Comparison of ENCODE assay signal across 9 mouse cellular contexts in the genomic region with DNA sequence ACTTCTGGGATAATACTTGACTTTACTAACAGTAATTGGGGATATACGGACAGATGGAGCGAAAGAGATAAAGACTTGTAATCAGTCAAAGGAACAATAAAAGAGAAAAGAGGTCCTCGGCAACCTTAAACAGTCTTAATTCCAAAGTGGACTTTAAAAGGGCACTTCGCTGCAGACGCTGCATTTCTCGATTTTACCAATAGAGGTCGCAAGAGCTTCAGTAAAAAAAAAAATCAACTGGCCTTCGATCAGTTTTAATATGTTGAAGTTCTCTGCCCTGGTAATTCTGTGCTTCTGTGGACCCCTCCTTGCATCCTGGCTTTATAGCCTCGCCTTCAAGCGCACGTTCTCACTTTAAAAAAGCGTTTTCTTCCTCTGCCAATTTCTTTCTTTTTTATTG. TPM values are rescaled to one million over a fixed set of nuclear protein-coding genes. Genes with fewer than 3 reads are reported as not detected.
A peak's percentile ranks its signal among the peaks of the same experiment; 100 is the strongest.
DNase-seq lines count a peak whose midpoint lies in the region; ATAC-seq and TF ChIP-seq lines count a peak whose summit lies in the region.
"Had no signal": no experiment of that assay in that cellular context is flagged by ENCODE, and none has a peak within 500 bp of the region (broad histone marks: within the 10 kb centered on the region; RNA-seq: fewer than 3 reads in every experiment).

No protein-coding gene starts in this region.

- no peaks in the 10 kb centered on the region for H3K9me3 ChIP-seq in liver, embryonic 12.5 days (replicated peaks)
- H3K9me3 ChIP-seq: heart, embryonic 13.5 days had no signal

- H3K4me2 ChIP-seq in liver, embryonic 12.5 days, result no peak overlapping the region

- WGBS in liver, adult 2 months, result under 1% methylated on average over 12 of the region's 12 CpGs
- WGBS in liver, embryonic 12.5 days (ENCODE audit: insufficient replicate concordance), result 4% methylated on average over 12 of the region's 12 CpGs

- peaks cover 6% of the 10 kb centered on the region for H3K4me1 ChIP-seq in liver, adult 2 months (ENCODE audit: control insufficient read depth, insufficient read depth, low read length)
- 0 out of 2 replicates have a peak, but pooled peaks cover 7% of the 10 kb centered on the region for H3K4me1 ChIP-seq in liver, embryonic 12.5 days

- intact Hi-C loops in left cerebral cortex, postnatal 25 days (cut with DNase I), result loop anchor here (1.0 to 2.0 kb wide), 2 partner anchors 118 to 282 kb away; no protein-coding TSS in a partner anchor

- no peak overlapping the region for H3K27ac ChIP-seq in liver, adult 2 months (replicated peaks; ENCODE audit: insufficient read depth, low read depth, low read length)
- H3K27ac ChIP-seq in liver, embryonic 12.5 days, result no peak overlapping the region
- H3K27ac ChIP-seq: heart, embryonic 13.5 days had no signal

- no peaks in the 10 kb centered on the region for H3K36me3 ChIP-seq in liver, adult 2 months (ENCODE audit: control insufficient read depth, insufficient read depth, low read length)
- no peaks in the 10 kb centered on the region for H3K36me3 ChIP-seq in liver, embryonic 12.5 days
- H3K36me3 ChIP-seq: heart, embryonic 13.5 days had no signal

- no peaks in the 10 kb centered on the region for H3K79me2 ChIP-seq in liver, adult 2 months (ENCODE audit: control insufficient read depth, insufficient read depth, low read length)

- DNase-seq in CD4-positive, CD25-positive, alpha-beta regulatory T cell, adult 2 months (ENCODE audit: low read depth, low spot score), result peak; percentile 43
- peak; percentile 40 for DNase-seq in liver, adult 2 months (ENCODE audit: extremely low read depth, low read depth, low spot score)
- peak; percentile 61 for DNase-seq in brain, adult 2 months (ENCODE audit: low read depth, low spot score)
- DNase-seq in left cerebral cortex, postnatal 25 days (ENCODE audit: low spot score in 2 of 2), result peak; percentile 42 to 52
- peak; percentile 76 for DNase-seq in retina, postnatal 1 day

- peaks cover 5% of the 10 kb centered on the region; the same call in 1 of the 2 replicates for H3K27me3 ChIP-seq in liver, adult 2 months (ENCODE audit: control insufficient read depth, insufficient read depth, low read length)
- peaks cover 43% of the 10 kb centered on the region for H3K27me3 ChIP-seq in liver, embryonic 12.5 days (replicated peaks)

- TF ChIP-seq CTCF in liver, adult 2 months (IDR thresholded peaks at IDR 0.05; ENCODE audit: low read depth, low read length), result peak; percentile 35; the same call in 1 of the 2 replicates

- no peak overlapping the region for H3K4me3 ChIP-seq in liver, adult 2 months (ENCODE audit: insufficient read depth, low read depth, low read length)
- no peak overlapping the region for H3K4me3 ChIP-seq in liver, embryonic 12.5 days

- no peak overlapping the region for H3K9ac ChIP-seq in liver, adult 2 months (ENCODE audit: low read depth, low read length)
- no peak overlapping the region for H3K9ac ChIP-seq in liver, embryonic 12.5 days
- H3K9ac ChIP-seq: heart, embryonic 13.5 days had no signal

- ATAC-seq in CD4-positive, CD25-positive, alpha-beta regulatory T cell, adult 4 months, result no peak
- ATAC-seq in liver, embryonic 12.5 days, result no peak
- ATAC-seq in granulocyte monocyte progenitor cell, adult 5-6 weeks (replicated peaks; ENCODE audit: poor library complexity, severe bottlenecking), result peak; percentile 27; the same call in 1 of the 2 replicates

- TF ChIP-seq POLR2A in liver, adult 2 months (IDR thresholded peaks at IDR 0.05; ENCODE audit: extremely low read depth, insufficient read depth, low read length), result no peak

RNA-seq across cellular contexts. Expression of a gene that starts 0.7 kb away (rescaled TPM):
- polyA plus RNA-seq in CD4-positive, CD25-positive, alpha-beta regulatory T cell, adult 4 months (2017; shearing (Covaris generic)), result not detected
- not detected in 2 replicates for total RNA-seq in liver, adult 2 months (2014; rRNA removed)
- polyA plus RNA-seq in liver, adult 2 months (2012; rRNA removed), result not detected in 2 replicates
- polyA plus RNA-seq in liver, embryonic 12.5 days (2016; fragmentation: Nextera tagmentation; extraction: Ambion mirVana), result 0.16 and 0.21 TPM in 2 replicates
- total RNA-seq in granulocyte monocyte progenitor cell, adult 5-6 weeks (2014; fragmentation: Nextera tagmentation), result not detected in 2 replicates
- total RNA-seq in granulocyte monocyte progenitor cell, adult 5-6 weeks (2017), result not detected in 2 replicates
- 1 to 10 TPM; 3.1 TPM for total RNA-seq in left cerebral cortex, postnatal 25 days (2021)

RNA-seq across cellular contexts. Expression of a gene that starts 26.1 kb away (rescaled TPM):
- polyA plus RNA-seq in CD4-positive, CD25-positive, alpha-beta regulatory T cell, adult 4 months (2017; shearing (Covaris generic)), result under 1 TPM in 1 of 2 experiments, not detected in 1; 0.13 TPM
- 0.37 and 0.54 TPM in 2 replicates for total RNA-seq in liver, adult 2 months (2014; rRNA removed)
- 0.07 and 0.09 TPM in 2 replicates for polyA plus RNA-seq in liver, adult 2 months (2012; rRNA removed)
- polyA plus RNA-seq in liver, embryonic 12.5 days (2016; fragmentation: Nextera tagmentation; extraction: Ambion mirVana), result 0.85 and 0.87 TPM in 2 replicates
- not detected in 2 replicates for total RNA-seq in granulocyte monocyte progenitor cell, adult 5-6 weeks (2014; fragmentation: Nextera tagmentation)
- total RNA-seq in granulocyte monocyte progenitor cell, adult 5-6 weeks (2017), result not detected in 2 replicates
- total RNA-seq in left cerebral cortex, postnatal 25 days (2021), result under 1 TPM; 0.39 to 0.66 TPM

RNA-seq across cellular contexts. Expression of a gene that starts 38.0 kb away (rescaled TPM):
- not detected for polyA plus RNA-seq in CD4-positive, CD25-positive, alpha-beta regulatory T cell, adult 4 months (2017; shearing (Covaris generic))
- under 0.01 TPM in 1 of 2 replicates, not detected in the other for total RNA-seq in liver, adult 2 months (2014; rRNA removed)
- polyA plus RNA-seq in liver, adult 2 months (2012; rRNA removed), result 0.02 and 0.04 TPM in 2 replicates
- polyA plus RNA-seq in liver, embryonic 12.5 days (2016; fragmentation: Nextera tagmentation; extraction: Ambion mirVana), result 0.04 TPM in 1 of 2 replicates, not detected in the other
- not detected in 2 replicates for total RNA-seq in granulocyte monocyte progenitor cell, adult 5-6 weeks (2014; fragmentation: Nextera tagmentation)
- total RNA-seq in granulocyte monocyte progenitor cell, adult 5-6 weeks (2017), result not detected in 2 replicates
- not detected for total RNA-seq in left cerebral cortex, postnatal 25 days (2021)
- polyA plus RNA-seq: heart, embryonic 13.5 days had no signal

RNA-seq across cellular contexts. Expression of a gene that starts 56.9 kb away (rescaled TPM):
- polyA plus RNA-seq in CD4-positive, CD25-positive, alpha-beta regulatory T cell, adult 4 months (2017; shearing (Covaris generic)), result 1 to 10 TPM; 4.5 to 4.7 TPM
- total RNA-seq in liver, adult 2 months (2014; rRNA removed), result 103 and 119 TPM in 2 replicates
- 66.4 and 73.2 TPM in 2 replicates for polyA plus RNA-seq in liver, adult 2 months (2012; rRNA removed)
- 10.7 and 13.7 TPM in 2 replicates for polyA plus RNA-seq in liver, embryonic 12.5 days (2016; fragmentation: Nextera tagmentation; extraction: Ambion mirVana)
- total RNA-seq in granulocyte monocyte progenitor cell, adult 5-6 weeks (2014; fragmentation: Nextera tagmentation), result 3.2 and 3.5 TPM in 2 replicates
- 6.5 and 6.9 TPM in 2 replicates for total RNA-seq in granulocyte monocyte progenitor cell, adult 5-6 weeks (2017)
- 10 to 100 TPM; 10.5 to 11.5 TPM for total RNA-seq in left cerebral cortex, postnatal 25 days (2021)
